Mouse (Mus musculus) lung, adult 2 months (tissue): Measurements from ENCODE around the gene Gh.

Experiments used
- CTCF ChIP-seq: fragments of 200-500 bp; IDR thresholded peaks from 2 replicates; pipeline ENCODE4 v1.5.1; 2011; ENCODE audit warnings: mild to moderate bottlenecking, low read length, control low read depth; ENCODE audit not compliant: insufficient read depth
- POLR2A ChIP-seq: fragments of 200-500 bp; IDR thresholded peaks from 2 replicates; pipeline ENCODE4 v1.6.1; 2011; ENCODE audit warnings: low read depth, mild to moderate bottlenecking, control low read depth, low read length, borderline replicate concordance; ENCODE audit errors: extremely low read depth

DNA sequence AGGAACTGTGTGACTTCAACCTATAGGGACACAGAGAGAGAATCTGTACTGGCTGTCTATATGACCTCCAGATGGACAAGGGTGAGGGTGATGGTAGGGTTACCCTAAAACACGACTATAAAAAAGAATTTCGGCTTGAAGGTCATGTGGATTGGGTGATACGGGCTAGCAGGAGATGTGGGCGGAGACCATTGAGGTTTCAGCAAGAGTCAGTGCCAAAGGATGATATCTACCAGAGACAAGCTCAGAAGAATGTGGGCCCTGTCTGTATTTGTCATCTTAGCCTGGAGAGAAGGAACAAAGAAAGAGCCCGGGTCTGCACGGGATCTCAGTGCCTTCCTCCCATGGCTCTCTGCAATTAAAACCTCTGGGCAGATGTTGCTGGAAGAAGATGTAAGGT is 48.1 kb upstream of the Gh start:
- TF ChIP-seq CTCF (no peak), POLR2A (no peak)
